Mouse (Mus musculus) intestine, postnatal 0 days (tissue): ENCODE data around the gene Cenpq. TPM values are rescaled to one million over a fixed set of nuclear protein-coding genes. Genes with fewer than 3 reads are reported as not detected.
A peak's percentile ranks its signal among the peaks of the same experiment; 100 is the strongest.

Experiments used
- ATAC-seq: fragments of 200-750 bp; cut with Nextera tagmentation; 2 replicates; pipeline ENCODE4 v1.8.0; 2017; ENCODE audit warnings: mild to moderate bottlenecking, moderate TSS enrichment, moderate library complexity
- H3K27ac ChIP-seq: fragments of 300-500 bp; sonication (generic); 2 replicates; pipeline ENCODE4 v1.5.1; 2014; ENCODE audit warnings: mild to moderate bottlenecking, low read depth, low read length, moderate library complexity
- H3K27me3 ChIP-seq: fragments of 300-500 bp; sonication (generic); replicated peaks from 2 replicates; pipeline ENCODE4 v1.6.1; 2014; ENCODE audit warnings: low read length, mixed read lengths; ENCODE audit not compliant: control insufficient read depth, insufficient read depth
- H3K36me3 ChIP-seq: fragments of 300-500 bp; sonication (generic); 2 replicates; pipeline ENCODE4 v1.6.1; 2014; ENCODE audit warnings: mild to moderate bottlenecking, moderate library complexity; ENCODE audit not compliant: control insufficient read depth, insufficient read depth
- H3K4me1 ChIP-seq: fragments of 300-500 bp; sonication (generic); replicated peaks from 2 replicates; pipeline ENCODE4 v1.6.1; 2014; ENCODE audit warnings: antibody characterized with exemption, low read length, mixed read lengths; ENCODE audit not compliant: control insufficient read depth, insufficient read depth
- H3K4me2 ChIP-seq: fragments of 300-500 bp; sonication (generic); replicated peaks from 2 replicates; pipeline ENCODE4 v1.6.1; 2014; ENCODE audit warnings: low read depth, mild to moderate bottlenecking, moderate library complexity
- H3K4me3 ChIP-seq: fragments of 300-500 bp; sonication (generic); 2 replicates; pipeline ENCODE4 v1.5.1; 2014; ENCODE audit warnings: low read depth, low read length
- H3K9ac ChIP-seq: fragments of 300-500 bp; sonication (generic); 2 replicates; pipeline ENCODE4 v1.6.1; 2014; ENCODE audit warnings: mild to moderate bottlenecking, low read depth, low read length
- H3K9me3 ChIP-seq: fragments of 300-500 bp; sonication (generic); 2 replicates; pipeline ENCODE4 v1.6.1; 2016; ENCODE audit warnings: mixed run types; ENCODE audit not compliant: control insufficient read depth
- CTCF ChIP-seq: sonication (generic); IDR thresholded peaks from 2 replicates; pipeline ENCODE4 v1.5.1; 2016; ENCODE audit warnings: low read depth, mild to moderate bottlenecking, control low read depth, antibody characterized with exemption, moderate library complexity
- WGBS: fragments of 180-500 bp; shearing (Covaris S2); extraction: QIAGEN DNeasy Blood & Tissue Kit; methylation state at CpG from one replicate; pipeline ENCODE4 v1.1.7; 2014; 5-methylcytosine and 5-hydroxymethylcytosine counted together
- polyA plus RNA-seq: library from polyadenylated mRNA; unstranded; fragments of >200 nt; fragmentation: Nextera tagmentation; extraction: Ambion mirVana; gene quantifications from 2 replicates; pipeline ENCODE4 v1.2.1, GENCODE M21; 2015

Gene Cenpq
- polyA plus RNA-seq, 1 experiment from 2014 or later, result 8.4 TPM

DNA sequence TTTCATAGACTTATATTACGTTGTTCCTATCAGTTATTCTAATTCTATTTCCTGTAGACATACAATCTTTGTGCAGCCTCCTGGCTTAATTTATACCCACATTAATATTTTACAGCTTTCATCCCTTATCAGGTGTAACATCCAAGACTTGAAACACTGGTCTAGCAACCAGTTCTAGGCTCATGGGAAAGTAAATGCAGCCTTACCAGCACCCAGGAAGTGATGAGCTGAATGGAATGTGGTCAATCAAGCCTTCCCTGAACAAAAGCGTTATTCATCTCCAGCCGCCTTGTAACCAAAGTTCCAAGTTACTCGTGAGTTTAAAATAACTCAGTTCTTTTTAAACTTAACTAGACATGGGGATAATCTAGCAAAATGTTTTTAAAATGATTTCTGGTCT, 49.7 kb downstream of the Cenpq start:
- Histone ChIP-seq H3K4me1 (no peaks in the 10 kb centered on the region), H3K27me3 (no peaks in the 10 kb centered on the region), H3K27ac (no peak overlapping the region), H3K9me3 (no peaks in the 10 kb centered on the region), H3K9ac (no peak overlapping the region), H3K36me3 (no peaks in the 10 kb centered on the region), H3K4me2 (no peak overlapping the region), H3K4me3 (no peak overlapping the region)
- no peak for TF ChIP-seq CTCF
- no peak for ATAC-seq
- 39% methylated on average over 4 of the region's 4 CpGs for WGBS

GRCm38 (mm10) chr17:40882172-40882571, 52.7 kb downstream of the Cenpq start:
- ATAC-seq, result no peak
- no peak overlapping the region for H3K9ac ChIP-seq
- no peaks in the 10 kb centered on the region for H3K9me3 ChIP-seq
- WGBS, result 61% methylated on average over 6 of the region's 6 CpGs
- no peak for TF ChIP-seq CTCF
- H3K4me1 ChIP-seq, result no peaks in the 10 kb centered on the region; the same call in 1 of the 2 replicates
- H3K27me3 ChIP-seq, result no peaks in the 10 kb centered on the region
- H3K36me3 ChIP-seq, result no peaks in the 10 kb centered on the region
- no peak overlapping the region for H3K4me3 ChIP-seq
- H3K4me2 ChIP-seq, result no peak overlapping the region
- no peak overlapping the region for H3K27ac ChIP-seq

DNA sequence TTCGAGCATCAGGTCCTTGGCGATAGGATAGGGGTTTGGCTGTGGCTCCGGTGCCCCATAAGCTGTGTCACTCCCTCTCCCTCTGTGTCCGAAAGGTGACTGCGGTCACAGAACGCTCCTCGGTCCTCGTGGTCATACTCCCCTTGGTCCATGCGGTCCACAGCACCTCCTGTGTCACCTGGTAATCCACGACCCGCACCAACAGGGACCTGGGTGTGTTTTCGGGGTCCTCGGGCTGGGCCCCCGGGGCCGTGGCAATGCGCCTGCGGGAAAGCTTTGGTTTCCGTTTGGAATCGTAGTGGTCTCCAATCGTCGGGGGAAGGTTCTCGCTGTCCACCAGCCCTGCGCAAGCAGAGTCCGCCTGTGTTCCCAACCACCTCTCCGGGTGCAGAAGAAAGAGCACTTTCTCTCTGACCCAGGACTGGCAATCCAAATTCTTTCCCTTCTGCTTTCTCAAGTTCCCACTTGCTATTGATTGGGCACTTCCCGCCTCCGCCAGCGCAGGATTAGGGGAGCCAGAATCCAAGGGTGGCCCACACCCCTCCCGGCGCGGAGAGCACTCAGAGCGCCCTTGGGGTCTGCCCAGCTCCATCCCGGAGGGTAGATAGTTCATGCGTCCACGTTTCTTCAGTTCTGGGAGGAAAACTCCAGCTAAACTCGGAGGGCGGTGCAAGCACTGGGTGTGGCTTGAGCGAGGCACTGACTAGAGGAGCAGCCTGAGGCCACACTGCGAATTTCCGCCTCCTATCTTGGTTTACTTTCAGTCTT, 54.7 kb downstream of the Cenpq start, which contains the start of gene 9130008F23Rik:
Gene 9130008F23Rik, minus strand, starts transcription at position 636 of the 768 bp plus-strand sequence.
- peak; percentile 84 for ATAC-seq
- no peaks in the 10 kb centered on the region for H3K27me3 ChIP-seq
- peak within 1 kb of the TSS; percentile 73 for H3K9ac ChIP-seq
- H3K36me3 ChIP-seq, result no peaks in the 10 kb centered on the region
- H3K9me3 ChIP-seq, result no peaks in the 10 kb centered on the region
- peak within 1 kb of the TSS; percentile 81 for H3K4me3 ChIP-seq
- WGBS, result under 1% methylated on average over 40 of the region's 40 CpGs
- peak within 1 kb of the TSS; percentile 83 for H3K4me2 ChIP-seq
- TF ChIP-seq CTCF, result no peak
- H3K27ac ChIP-seq, result peak within 1 kb of the TSS; percentile 73
- H3K4me1 ChIP-seq, result no peaks in the 10 kb centered on the region; the same call in 1 of the 2 replicates

DNA sequence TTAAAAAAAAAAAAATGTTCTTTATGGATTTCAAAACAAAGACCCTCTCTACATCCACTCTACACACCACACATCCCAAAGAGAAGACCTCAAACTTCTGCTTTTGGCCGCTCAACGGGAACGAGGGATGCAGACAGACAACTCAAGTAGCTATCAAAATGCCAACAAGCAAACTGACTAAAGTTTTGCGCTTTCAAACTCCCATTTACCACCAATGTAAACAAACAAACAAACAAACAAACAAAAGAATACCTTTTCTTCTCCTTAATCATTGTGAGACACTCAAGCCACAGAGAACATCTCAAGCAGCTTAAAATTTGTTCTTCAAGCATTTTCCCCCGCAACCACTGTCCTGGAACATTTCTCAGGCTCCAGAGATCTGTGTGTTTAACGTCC, 55.3 kb downstream of the Cenpq start:
- H3K27me3 ChIP-seq, result no peaks in the 10 kb centered on the region
- peak overlapping the region; percentile 73; the same call in 1 of the 2 replicates for H3K27ac ChIP-seq
- H3K4me3 ChIP-seq, result peak overlapping the region; percentile 81
- H3K4me1 ChIP-seq, result no peaks in the 10 kb centered on the region; the same call in 1 of the 2 replicates
- H3K4me2 ChIP-seq, result peak overlapping the region; percentile 83
- ATAC-seq, result no peak
- TF ChIP-seq CTCF, result no peak
- WGBS, result 5% methylated on average over 6 of the region's 6 CpGs
- H3K9ac ChIP-seq, result peak overlapping the region; percentile 73
- H3K9me3 ChIP-seq, result no peaks in the 10 kb centered on the region
- no peaks in the 10 kb centered on the region for H3K36me3 ChIP-seq

DNA sequence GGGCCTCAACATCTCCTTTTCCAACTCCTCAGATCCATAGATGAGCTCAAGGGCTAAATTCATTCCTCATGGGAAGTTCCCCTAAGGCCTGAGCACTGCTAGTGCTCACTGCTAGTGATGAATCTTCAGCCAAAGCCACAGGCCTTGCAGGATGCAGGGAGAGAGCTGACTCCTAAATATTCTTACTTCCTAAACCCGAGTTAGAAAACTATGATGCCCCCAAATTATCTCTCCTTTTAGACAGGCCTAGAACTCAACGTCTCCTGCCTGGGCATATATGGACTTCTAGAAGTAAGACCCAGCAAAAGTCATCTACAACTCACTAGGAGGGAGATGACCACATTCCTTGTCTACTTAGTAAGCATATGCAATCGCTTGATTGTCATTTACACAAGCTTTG, 57.1 kb downstream of the Cenpq start:
- H3K9me3 ChIP-seq, result no peaks in the 10 kb centered on the region
- TF ChIP-seq CTCF, result no peak

GRCm38 (mm10) chr17:40875568-40875967, 59.3 kb downstream of the Cenpq start:
- Histone ChIP-seq H3K4me2 (no peak overlapping the region), H3K27me3 (no peaks in the 10 kb centered on the region), H3K27ac (no peak overlapping the region), H3K4me1 (no peaks in the 10 kb centered on the region; the same call in 1 of the 2 replicates), H3K4me3 (no peak overlapping the region), H3K9me3 (no peaks in the 10 kb centered on the region), H3K9ac (no peak overlapping the region), H3K36me3 (no peaks in the 10 kb centered on the region)
- no peak for TF ChIP-seq CTCF
- ATAC-seq, result no peak
- WGBS, result 67% methylated on average over 1 of the region's 1 CpGs

More for the DNA sequence above, 57.1 kb downstream of the Cenpq start:
- Histone ChIP-seq H3K9ac (0 out of 2 replicates have a peak overlapping the region, but pooled peaks have one; percentile 34), H3K4me1 (no peaks in the 10 kb centered on the region; the same call in 1 of the 2 replicates), H3K4me2 (peak overlapping the region; percentile 83), H3K4me3 (peak overlapping the region; percentile 81), H3K36me3 (no peaks in the 10 kb centered on the region), H3K27me3 (no peaks in the 10 kb centered on the region), H3K27ac (no peak overlapping the region)
- 21% methylated on average over 3 of the region's 3 CpGs for WGBS
- ATAC-seq, result no peak
